ENCODE assay signal across 30 mouse cellular contexts in the genomic region with DNA sequence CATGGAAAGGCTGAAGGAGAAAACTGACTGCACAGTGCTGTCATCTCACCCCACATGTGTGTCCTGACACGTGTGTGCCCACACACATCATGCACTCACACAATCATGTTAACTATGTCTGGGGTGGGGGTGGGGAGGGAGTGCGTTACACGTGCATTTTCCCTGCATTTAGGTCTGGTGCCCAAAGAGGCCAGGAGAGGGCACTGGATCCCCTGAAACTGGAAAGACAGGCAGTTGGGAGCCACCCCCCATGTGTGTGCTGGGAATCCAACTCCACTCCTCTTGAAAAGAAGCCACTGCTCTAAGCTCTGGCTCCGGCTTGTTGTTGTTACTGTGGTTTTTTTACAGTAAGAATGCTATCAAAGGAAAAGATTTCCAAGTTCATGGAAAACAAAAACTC. TPM values are rescaled to one million over a fixed set of nuclear protein-coding genes. Genes with fewer than 3 reads are reported as not detected.
DNase-seq lines count a peak whose midpoint lies in the region; ATAC-seq and TF ChIP-seq lines count a peak whose summit lies in the region.
"Had no signal": no experiment of that assay in that cellular context is flagged by ENCODE, and none has a peak within 500 bp of the region (broad histone marks: within the 10 kb centered on the region; RNA-seq: fewer than 3 reads in every experiment).

No protein-coding gene starts in this region.

- TF ChIP-seq CTCF in forebrain, postnatal 0 days (IDR thresholded peaks at IDR 0.05; ENCODE audit: low read depth), result 0 out of 2 replicates have a peak, but pooled peaks have one; percentile 17
- peak; percentile 20; the same call in 1 of the 2 replicates for TF ChIP-seq CTCF in liver, embryonic 14.5 days (IDR thresholded peaks at IDR 0.05; ENCODE audit: low read depth)
- peak; percentile 17 for TF ChIP-seq CTCF in E14TG2a.4 (conservative IDR thresholded peaks at IDR 0.05; ENCODE audit: low read length)

- H3K4me1 ChIP-seq in forebrain, postnatal 0 days (ENCODE audit: insufficient read depth), result no peaks in the 10 kb centered on the region
- H3K4me1 ChIP-seq in forebrain, embryonic 16.5 days (replicated peaks; ENCODE audit: control insufficient read depth, insufficient read depth, low read length), result peaks cover 4% of the 10 kb centered on the region
- peaks cover 0 to 2% of the 10 kb centered on the region in 2 experiments; a peak in 1 of 4 replicates for H3K4me1 ChIP-seq in liver, embryonic 14.5 days (replicated peaks; ENCODE audit: control insufficient read depth in 2 of 2, insufficient read depth in 2 of 2, low read length in 1 of 2)
- H3K4me1 ChIP-seq in liver, embryonic 12.5 days, result peaks cover 6% of the 10 kb centered on the region
- peaks cover 16% of the 10 kb centered on the region for H3K4me1 ChIP-seq in E14TG2a.4 (replicated peaks; ENCODE audit: low read depth, low read length)
- H3K4me1 ChIP-seq in hindbrain, embryonic 12.5 days, result no peaks in the 10 kb centered on the region

- TF ChIP-seq EP300 in liver, embryonic 14.5 days (IDR thresholded peaks at IDR 0.05; ENCODE audit: low read depth), result no peak

- H3K4me2 ChIP-seq in forebrain, postnatal 0 days (ENCODE audit: low read depth), result no peak overlapping the region
- no peak overlapping the region for H3K4me2 ChIP-seq in forebrain, embryonic 16.5 days (ENCODE audit: low read length)
- H3K4me2 ChIP-seq in liver, embryonic 14.5 days (ENCODE audit: low read depth), result no peak overlapping the region
- H3K4me2 ChIP-seq in liver, embryonic 12.5 days, result no peak overlapping the region
- H3K4me2 ChIP-seq in hindbrain, embryonic 12.5 days (replicated peaks), result no peak overlapping the region
- H3K4me2 ChIP-seq: embryonic facial prominence, embryonic 15.5 days; forebrain, embryonic 12.5 days; heart, embryonic 11.5 days; hindbrain, embryonic 14.5 days; liver, embryonic 15.5 days; lung, embryonic 15.5 days; neural tube, embryonic 12.5 days had no signal

- H3K36me3 ChIP-seq in forebrain, postnatal 0 days (ENCODE audit: insufficient read depth), result peaks cover 32% of the 10 kb centered on the region
- peaks cover 21% of the 10 kb centered on the region for H3K36me3 ChIP-seq in forebrain, embryonic 16.5 days (ENCODE audit: control insufficient read depth, insufficient read depth)
- H3K36me3 ChIP-seq in liver, embryonic 14.5 days (replicated peaks; ENCODE audit: control insufficient read depth, insufficient read depth, low read depth), result peaks cover 26% of the 10 kb centered on the region
- peaks cover 72% of the 10 kb centered on the region for H3K36me3 ChIP-seq in liver, embryonic 12.5 days
- H3K36me3 ChIP-seq in E14TG2a.4 (ENCODE audit: insufficient read depth, low read length), result peaks cover 42% of the 10 kb centered on the region
- peaks cover 45% of the 10 kb centered on the region for H3K36me3 ChIP-seq in hindbrain, embryonic 12.5 days

- DNase-seq in forebrain, postnatal 0 days, result no peak
- DNase-seq in liver, embryonic 14.5 days (ENCODE audit: low read depth in 3 of 3, low spot score in 3 of 3), result no peak
- peak; percentile 61 for DNase-seq in R1 (ENCODE audit: low read depth, low spot score)
- DNase-seq in right cerebral cortex, postnatal 4 days, result no peak
- DNase-seq: adrenal gland, postnatal 25 days; cerebellum, adult 11-12 months; gastrocnemius, postnatal 25 days; heart, adult 18-20 months; heart, postnatal 4 days; kidney, adult 18-20 months; kidney, postnatal 4 days; layer of hippocampus, postnatal 36 days; left cerebral cortex, postnatal 4 days; thymus, postnatal 14 days had no signal

- H3K27me3 ChIP-seq in forebrain, postnatal 0 days (ENCODE audit: insufficient read depth, low read length), result no peaks in the 10 kb centered on the region
- no peaks in the 10 kb centered on the region for H3K27me3 ChIP-seq in forebrain, embryonic 16.5 days (replicated peaks; ENCODE audit: control insufficient read depth, insufficient read depth, low read length)
- H3K27me3 ChIP-seq in liver, embryonic 14.5 days (ENCODE audit: control insufficient read depth, insufficient read depth, low read length), result no peaks in the 10 kb centered on the region
- no peaks in the 10 kb centered on the region for H3K27me3 ChIP-seq in liver, embryonic 12.5 days (replicated peaks)
- no peaks in the 10 kb centered on the region for H3K27me3 ChIP-seq in E14TG2a.4 (ENCODE audit: insufficient read depth, low read length)
- no peaks in the 10 kb centered on the region for H3K27me3 ChIP-seq in hindbrain, embryonic 12.5 days
- H3K27me3 ChIP-seq: CH12.LX; embryonic facial prominence, embryonic 15.5 days; forebrain, embryonic 12.5 days; liver, embryonic 15.5 days; lung, embryonic 15.5 days; neural tube, embryonic 12.5 days had no signal

- no peak overlapping the region for H3K4me3 ChIP-seq in forebrain, postnatal 0 days (ENCODE audit: low read depth, low read length)
- H3K4me3 ChIP-seq in forebrain, embryonic 16.5 days (replicated peaks; ENCODE audit: low read length), result no peak overlapping the region
- H3K4me3 ChIP-seq in liver, embryonic 14.5 days (ENCODE audit: insufficient read depth in 1 of 2, low read depth in 2 of 2, low read length in 2 of 2), result no peak overlapping the region
- H3K4me3 ChIP-seq in liver, embryonic 12.5 days, result no peak overlapping the region
- no peak overlapping the region for H3K4me3 ChIP-seq in E14TG2a.4 (replicated peaks; ENCODE audit: low read length)
- H3K4me3 ChIP-seq in hindbrain, embryonic 12.5 days, result no peak overlapping the region
- H3K4me3 ChIP-seq: embryonic facial prominence, embryonic 10.5 days; embryonic facial prominence, embryonic 15.5 days; forebrain, embryonic 12.5 days; liver, embryonic 15.5 days; lung, embryonic 15.5 days; myocyte; neural tube, embryonic 12.5 days had no signal

- 79% methylated on average over 4 of the region's 4 CpGs for WGBS in forebrain, postnatal 0 days
- 75% methylated on average over 4 of the region's 4 CpGs for WGBS in forebrain, embryonic 16.5 days
- 72% methylated on average over 4 of the region's 4 CpGs for WGBS in liver, embryonic 14.5 days (ENCODE audit: insufficient replicate concordance)
- WGBS in liver, embryonic 12.5 days (ENCODE audit: insufficient replicate concordance), result 75% methylated on average over 4 of the region's 4 CpGs
- 73% methylated on average over 4 of the region's 4 CpGs for WGBS in hindbrain, embryonic 12.5 days

- no peaks in the 10 kb centered on the region for H3K9me3 ChIP-seq in forebrain, postnatal 0 days (ENCODE audit: low read length)
- no peaks in the 10 kb centered on the region for H3K9me3 ChIP-seq in forebrain, embryonic 16.5 days (ENCODE audit: control insufficient read depth, low read length)
- H3K9me3 ChIP-seq in liver, embryonic 14.5 days (ENCODE audit: control insufficient read depth, low read length), result no peaks in the 10 kb centered on the region
- H3K9me3 ChIP-seq in liver, embryonic 12.5 days (replicated peaks), result no peaks in the 10 kb centered on the region
- no peaks in the 10 kb centered on the region for H3K9me3 ChIP-seq in E14TG2a.4 (ENCODE audit: low read length)
- H3K9me3 ChIP-seq in hindbrain, embryonic 12.5 days (replicated peaks), result no peaks in the 10 kb centered on the region
- H3K9me3 ChIP-seq: embryonic facial prominence, embryonic 10.5 days; embryonic facial prominence, embryonic 15.5 days; forebrain, embryonic 12.5 days; liver, embryonic 15.5 days; lung, embryonic 15.5 days; neural tube, embryonic 12.5 days had no signal

- H3K9ac ChIP-seq in forebrain, postnatal 0 days, result no peak overlapping the region
- H3K9ac ChIP-seq in forebrain, embryonic 16.5 days (replicated peaks; ENCODE audit: low read depth, low read length), result no peak overlapping the region
- H3K9ac ChIP-seq in liver, embryonic 14.5 days (replicated peaks), result no peak overlapping the region
- no peak overlapping the region for H3K9ac ChIP-seq in liver, embryonic 12.5 days
- H3K9ac ChIP-seq in hindbrain, embryonic 12.5 days, result no peak overlapping the region
- H3K9ac ChIP-seq: embryonic facial prominence, embryonic 15.5 days; forebrain, embryonic 12.5 days; hindbrain, embryonic 14.5 days; liver, embryonic 15.5 days; lung, embryonic 15.5 days; neural tube, embryonic 12.5 days had no signal

- H3K27ac ChIP-seq in forebrain, postnatal 0 days (ENCODE audit: low read depth, low read length), result no peak overlapping the region
- H3K27ac ChIP-seq in forebrain, embryonic 16.5 days (ENCODE audit: low read length), result no peak overlapping the region
- no peak overlapping the region for H3K27ac ChIP-seq in liver, embryonic 14.5 days
- H3K27ac ChIP-seq in liver, embryonic 12.5 days, result no peak overlapping the region
- H3K27ac ChIP-seq in hindbrain, embryonic 12.5 days, result no peak overlapping the region
- H3K27ac ChIP-seq: embryonic facial prominence, embryonic 10.5 days; embryonic facial prominence, embryonic 15.5 days; forebrain, embryonic 12.5 days; hindbrain, embryonic 14.5 days; liver, embryonic 15.5 days; lung, embryonic 15.5 days; macrophage; neural tube, embryonic 12.5 days had no signal

- no peak for ATAC-seq in forebrain, postnatal 0 days
- ATAC-seq in forebrain, embryonic 16.5 days, result no peak
- ATAC-seq in liver, embryonic 14.5 days (ENCODE audit: insufficient read depth), result no peak
- ATAC-seq in liver, embryonic 12.5 days, result no peak
- no peak for ATAC-seq in hindbrain, embryonic 12.5 days (ENCODE audit: low FRiP score)
- ATAC-seq: midbrain, embryonic 16.5 days had no signal

RNA-seq across cellular contexts. Expression of gene Prpf18, which starts 6.8 kb away (rescaled TPM):
- total RNA-seq in forebrain, postnatal 0 days (2014; rRNA removed), result 43.0 and 47.2 TPM in 2 replicates
- polyA plus RNA-seq in forebrain, postnatal 0 days (2015; fragmentation: Nextera tagmentation; extraction: Ambion mirVana), result 22.0 and 31.4 TPM in 2 replicates
- polyA plus RNA-seq in forebrain, embryonic 16.5 days (2015; fragmentation: Nextera tagmentation; extraction: Ambion mirVana), result 59.6 and 64.2 TPM in 2 replicates
- polyA plus RNA-seq in liver, embryonic 14.5 days (2012; rRNA removed), result 12.9 and 19.1 TPM in 2 replicates
- 23.7 and 24.0 TPM in 2 replicates for polyA plus RNA-seq in liver, embryonic 14.5 days (2014; fragmentation: Nextera tagmentation; extraction: Ambion mirVana)
- 33.7 and 34.9 TPM in 2 replicates for polyA plus RNA-seq in liver, embryonic 12.5 days (2016; fragmentation: Nextera tagmentation; extraction: Ambion mirVana)
- polyA plus RNA-seq in hindbrain, embryonic 12.5 days (2016; fragmentation: Nextera tagmentation; extraction: Ambion mirVana), result 50.1 and 56.9 TPM in 2 replicates
